Mouse (Mus musculus): ENCODE results near the gene Lpar1. TPM values are rescaled to one million over a fixed set of nuclear protein-coding genes. Genes with fewer than 3 reads are reported as not detected.

The Lpar1 gene
- polyA plus RNA-seq, 2 experiments = 0.99 to 2.5 TPM

DNA sequence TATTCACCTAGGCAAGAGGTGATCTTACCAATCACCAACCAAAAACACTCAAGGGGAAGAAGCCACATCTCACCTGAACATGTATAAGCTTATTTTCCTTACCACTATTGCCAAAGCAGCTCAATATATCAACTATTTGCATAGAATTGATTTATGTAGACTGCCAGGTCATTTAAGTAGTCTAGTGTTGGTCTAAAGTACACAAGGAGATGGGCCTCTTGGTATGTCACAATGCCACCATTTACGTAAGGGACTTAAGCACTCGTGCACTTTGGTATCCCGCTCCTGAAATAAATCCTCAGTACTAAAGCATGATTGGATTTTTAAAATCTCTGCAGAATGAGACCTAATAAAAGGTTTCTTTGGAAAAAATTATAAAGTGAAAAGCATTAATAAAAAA, 12.9 kb downstream of the Lpar1 start:
- 78% methylated on average over 3 of the region's 3 CpGs for WGBS (ENCODE audit: insufficient replicate concordance)
- no peak for TF ChIP-seq CTCF (IDR thresholded peaks at IDR 0.05; ENCODE audit: low read depth)
- TF ChIP-seq EP300 (IDR thresholded peaks at IDR 0.05; ENCODE audit: low read depth) = no peak
- Histone ChIP-seq H3K4me1 (replicated peaks; ENCODE audit: control insufficient read depth in 2 of 2, insufficient read depth in 2 of 2, low read length in 1 of 2) (peaks cover 0 to 2% of the 10 kb centered on the region in 2 experiments; a peak in 1 of 4 replicates), H3K9me3 (ENCODE audit: control insufficient read depth, low read length) (no peaks in the 10 kb centered on the region), H3K36me3 (replicated peaks; ENCODE audit: control insufficient read depth, insufficient read depth, low read depth) (no peaks in the 10 kb centered on the region), H3K4me3 (ENCODE audit: insufficient read depth in 1 of 2, low read depth in 2 of 2, low read length in 2 of 2) (no peak overlapping the region), H3K27me3 (ENCODE audit: control insufficient read depth, insufficient read depth, low read length) (no peaks in the 10 kb centered on the region), H3K9ac (replicated peaks) (no peak overlapping the region), H3K27ac (no peak overlapping the region), H3K4me2 (ENCODE audit: low read depth) (no peak overlapping the region)
- ATAC-seq (ENCODE audit: insufficient read depth) (no peak), DNase-seq (ENCODE audit: low read depth in 3 of 3, low spot score in 3 of 3) (no peak)

DNA sequence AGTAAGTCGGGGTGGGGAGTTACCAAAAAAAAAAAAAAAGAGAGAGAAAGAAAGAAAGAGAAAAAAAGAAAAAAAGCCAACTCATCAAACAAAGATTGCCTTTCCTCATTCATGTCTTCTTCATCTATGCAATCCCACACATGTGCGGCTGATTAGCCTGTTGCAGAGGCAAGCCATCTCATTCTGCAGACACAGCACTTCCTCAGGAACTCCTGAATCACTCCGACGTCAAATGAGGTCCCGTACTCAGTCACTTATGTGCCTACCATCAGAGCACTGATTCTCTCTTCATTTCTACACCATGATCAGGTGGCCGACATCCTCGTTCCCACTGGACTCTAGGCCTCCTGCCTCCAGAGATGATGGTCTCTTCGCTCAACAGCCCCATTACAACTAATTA, 13.3 kb downstream of the Lpar1 start:
- Histone ChIP-seq H3K4me1 (replicated peaks; ENCODE audit: control insufficient read depth in 2 of 2, insufficient read depth in 2 of 2, low read length in 1 of 2) (no peaks in the 10 kb centered on the region; a peak in 1 of 4 replicates), H3K27me3 (ENCODE audit: control insufficient read depth, insufficient read depth, low read length) (no peaks in the 10 kb centered on the region), H3K4me2 (ENCODE audit: low read depth) (no peak overlapping the region), H3K27ac (no peak overlapping the region), H3K4me3 (ENCODE audit: insufficient read depth in 1 of 2, low read depth in 2 of 2, low read length in 2 of 2) (no peak overlapping the region), H3K36me3 (replicated peaks; ENCODE audit: control insufficient read depth, insufficient read depth, low read depth) (no peaks in the 10 kb centered on the region), H3K9me3 (ENCODE audit: control insufficient read depth, low read length) (no peaks in the 10 kb centered on the region), H3K9ac (replicated peaks) (no peak overlapping the region)
- WGBS (ENCODE audit: insufficient replicate concordance) = 46% methylated on average over 8 of the region's 8 CpGs
- ATAC-seq (ENCODE audit: insufficient read depth) (no peak), DNase-seq (ENCODE audit: low read depth in 3 of 3, low spot score in 3 of 3) (no peak)
- TF ChIP-seq EP300 (IDR thresholded peaks at IDR 0.05; ENCODE audit: low read depth) (no peak), CTCF (IDR thresholded peaks at IDR 0.05; ENCODE audit: low read depth) (no peak)

DNA sequence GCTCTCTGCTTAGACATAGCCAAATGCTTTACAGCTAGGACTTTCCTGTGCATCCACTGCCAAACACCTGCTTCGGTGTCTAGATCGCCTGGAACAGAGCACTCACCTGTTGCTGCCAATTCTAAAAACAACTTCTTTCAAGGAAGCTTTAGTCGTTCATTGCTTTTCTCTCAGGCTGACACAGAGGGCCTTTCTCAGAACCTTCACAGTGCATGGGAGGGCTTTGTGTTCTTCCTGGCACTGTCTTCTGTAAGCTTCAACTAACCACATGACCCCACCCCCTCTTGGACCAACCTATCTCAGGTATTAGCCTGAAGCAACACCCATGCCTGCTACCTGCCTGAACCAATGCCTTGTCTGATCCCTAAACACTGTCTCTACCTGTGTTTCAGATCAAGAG, 15.0 kb downstream of the Lpar1 start:
- Histone ChIP-seq H3K4me1 (replicated peaks; ENCODE audit: control insufficient read depth in 2 of 2, insufficient read depth in 2 of 2, low read length in 1 of 2) (peaks cover 0 to 2% of the 10 kb centered on the region in 2 experiments; a peak in 1 of 4 replicates), H3K36me3 (replicated peaks; ENCODE audit: control insufficient read depth, insufficient read depth, low read depth) (no peaks in the 10 kb centered on the region), H3K9ac (replicated peaks) (no peak overlapping the region), H3K27me3 (ENCODE audit: control insufficient read depth, insufficient read depth, low read length) (no peaks in the 10 kb centered on the region), H3K4me3 (ENCODE audit: insufficient read depth in 1 of 2, low read depth in 2 of 2, low read length in 2 of 2) (no peak overlapping the region), H3K4me2 (ENCODE audit: low read depth) (no peak overlapping the region), H3K27ac (no peak overlapping the region), H3K9me3 (ENCODE audit: control insufficient read depth, low read length) (no peaks in the 10 kb centered on the region)
- ATAC-seq (ENCODE audit: insufficient read depth) = no peak
- no peak for TF ChIP-seq EP300 (IDR thresholded peaks at IDR 0.05; ENCODE audit: low read depth)
- no peak for TF ChIP-seq CTCF (IDR thresholded peaks at IDR 0.05; ENCODE audit: low read depth)
- DNase-seq (ENCODE audit: low read depth in 3 of 3, low spot score in 3 of 3) = no peak
- 70% methylated on average over 3 of the region's 3 CpGs for WGBS (ENCODE audit: insufficient replicate concordance)

GRCm38 (mm10) chr4:58535754-58536153, 17.9 kb downstream of the Lpar1 start:
- no peak overlapping the region for H3K9ac ChIP-seq (replicated peaks)
- no peak for TF ChIP-seq CTCF (IDR thresholded peaks at IDR 0.05; ENCODE audit: low read depth)
- TF ChIP-seq EP300 (IDR thresholded peaks at IDR 0.05; ENCODE audit: low read depth) = no peak
- no peak for DNase-seq (ENCODE audit: low read depth in 3 of 3, low spot score in 3 of 3)
- H3K27ac ChIP-seq = no peak overlapping the region
- no peaks in the 10 kb centered on the region for H3K27me3 ChIP-seq (ENCODE audit: control insufficient read depth, insufficient read depth, low read length)
- H3K4me3 ChIP-seq (ENCODE audit: insufficient read depth in 1 of 2, low read depth in 2 of 2, low read length in 2 of 2) = no peak overlapping the region
- H3K36me3 ChIP-seq (replicated peaks; ENCODE audit: control insufficient read depth, insufficient read depth, low read depth) = no peaks in the 10 kb centered on the region
- no peak overlapping the region for H3K4me2 ChIP-seq (ENCODE audit: low read depth)
- 30% methylated on average over 6 of the region's 6 CpGs for WGBS (ENCODE audit: insufficient replicate concordance)
- H3K9me3 ChIP-seq (ENCODE audit: control insufficient read depth, low read length) = no peaks in the 10 kb centered on the region
- H3K4me1 ChIP-seq (replicated peaks; ENCODE audit: control insufficient read depth in 2 of 2, insufficient read depth in 2 of 2, low read length in 1 of 2) = peaks cover 0 to 2% of the 10 kb centered on the region in 2 experiments; a peak in 1 of 4 replicates
- ATAC-seq (ENCODE audit: insufficient read depth) = no peak

GRCm38 (mm10) chr4:58534726-58535350, 18.9 kb downstream of the Lpar1 start:
- 74% methylated on average over 15 of the region's 15 CpGs for WGBS (ENCODE audit: insufficient replicate concordance)

More at GRCm38 (mm10) chr4:58534726-58535350, 18.9 kb downstream of the Lpar1 start:
- no peak overlapping the region for H3K4me2 ChIP-seq (ENCODE audit: low read depth)
- H3K36me3 ChIP-seq (replicated peaks; ENCODE audit: control insufficient read depth, insufficient read depth, low read depth) = no peaks in the 10 kb centered on the region
- TF ChIP-seq EP300 (IDR thresholded peaks at IDR 0.05; ENCODE audit: low read depth) = no peak
- TF ChIP-seq CTCF (IDR thresholded peaks at IDR 0.05; ENCODE audit: low read depth) = no peak
- H3K9ac ChIP-seq (replicated peaks) = no peak overlapping the region
- peaks cover 0 to 2% of the 10 kb centered on the region in 2 experiments; a peak in 1 of 4 replicates for H3K4me1 ChIP-seq (replicated peaks; ENCODE audit: control insufficient read depth in 2 of 2, insufficient read depth in 2 of 2, low read length in 1 of 2)
- no peak overlapping the region for H3K27ac ChIP-seq
- DNase-seq (ENCODE audit: low read depth in 3 of 3, low spot score in 3 of 3) = no peak
- no peak for ATAC-seq (ENCODE audit: insufficient read depth)
- no peaks in the 10 kb centered on the region for H3K27me3 ChIP-seq (ENCODE audit: control insufficient read depth, insufficient read depth, low read length)
- no peak overlapping the region for H3K4me3 ChIP-seq (ENCODE audit: insufficient read depth in 1 of 2, low read depth in 2 of 2, low read length in 2 of 2)
- H3K9me3 ChIP-seq (ENCODE audit: control insufficient read depth, low read length) = no peaks in the 10 kb centered on the region
